Mouse (Mus musculus) liver, adult 2 months (tissue): ENCODE data around the gene Adad1. TPM values are rescaled to one million over a fixed set of nuclear protein-coding genes. Genes with fewer than 3 reads are reported as not detected.

Source experiments
- DNase-seq: peaks from one replicate; pipeline ENCODE4 v3.0.0-alpha.2; 2011; ENCODE audit warnings: low read depth, low spot score; ENCODE audit errors: extremely low read depth
- H3K27ac ChIP-seq: fragments of 200-500 bp; replicated peaks from 2 replicates; pipeline ENCODE4 v1.5.1; 2012; ENCODE audit warnings: low read depth, mild to moderate bottlenecking, control low read depth, inconsistent platforms, low read length; ENCODE audit not compliant: insufficient read depth
- H3K27me3 ChIP-seq: fragments of 200-500 bp; 2 replicates; pipeline ENCODE4 v1.6.1; 2012; ENCODE audit warnings: mild to moderate bottlenecking, moderate library complexity, low read length, inconsistent platforms; ENCODE audit not compliant: control insufficient read depth, insufficient read depth
- H3K36me3 ChIP-seq: fragments of 200-500 bp; 2 replicates; pipeline ENCODE4 v1.6.1; 2012; ENCODE audit warnings: low read length, inconsistent platforms; ENCODE audit not compliant: control insufficient read depth, insufficient read depth
- H3K4me1 ChIP-seq: fragments of 200-500 bp; 2 replicates; pipeline ENCODE4 v1.6.1; 2011; ENCODE audit warnings: low read length; ENCODE audit not compliant: control insufficient read depth, insufficient read depth
- H3K4me3 ChIP-seq: fragments of 200-500 bp; 2 replicates; pipeline ENCODE4 v1.5.1; 2011; ENCODE audit warnings: low read depth, mild to moderate bottlenecking, control low read depth, low read length, moderate library complexity; ENCODE audit not compliant: insufficient read depth
- H3K79me2 ChIP-seq: fragments of 200-500 bp; 2 replicates; pipeline ENCODE4 v1.6.1; 2012; ENCODE audit warnings: inconsistent platforms, mild to moderate bottlenecking, low read length, moderate library complexity; ENCODE audit not compliant: control insufficient read depth, insufficient read depth
- H3K9ac ChIP-seq: fragments of 200-500 bp; 2 replicates; pipeline ENCODE4 v1.6.1; 2012; ENCODE audit warnings: low read depth, mild to moderate bottlenecking, control low read depth, inconsistent platforms, low read length
- CTCF ChIP-seq: fragments of 200-500 bp; IDR thresholded peaks from 2 replicates; pipeline ENCODE4 v1.5.1; 2011; ENCODE audit warnings: low read depth, low read length, control low read depth
- POLR2A ChIP-seq: fragments of 200-500 bp; IDR thresholded peaks from 2 replicates; pipeline ENCODE4 v1.6.1; 2011; ENCODE audit warnings: low read length, control low read depth; ENCODE audit not compliant: insufficient read depth; ENCODE audit errors: extremely low read depth
- WGBS: fragments of 180-500 bp; shearing (Covaris S2); methylation state at CpG from one replicate; pipeline ENCODE4 v1.1.7; 2018; 5-methylcytosine and 5-hydroxymethylcytosine counted together
- polyA plus RNA-seq: library from polyadenylated mRNA; depleted of rRNA; stranded (reverse); fragments of >200 nt; gene quantifications from 2 replicates; pipeline ENCODE4 v1.2.3, GENCODE M21; 2012
- total RNA-seq: library from RNA; depleted of rRNA; stranded (reverse); fragments of >200 nt; gene quantifications from 2 replicates; pipeline ENCODE4 v1.2.3, GENCODE M21; 2014

Adad1 gene
- total and polyA plus RNA-seq, 2 experiments: not detected

GRCm38 (mm10) chr3:37090721-37091120, 27.4 kb downstream of the Adad1 start:
- Histone ChIP-seq H3K4me1 (no peaks in the 10 kb centered on the region), H3K79me2 (no peaks in the 10 kb centered on the region), H3K36me3 (no peaks in the 10 kb centered on the region), H3K4me3 (no peak overlapping the region), H3K9ac (no peak overlapping the region), H3K27me3 (no peaks in the 10 kb centered on the region), H3K27ac (no peak overlapping the region)
- TF ChIP-seq CTCF: no peak
- no peak for TF ChIP-seq POLR2A
- no peak for DNase-seq

- Histone ChIP-seq H3K9ac (no peak within 1 kb of the TSS), H3K4me3 (no peak within 1 kb of the TSS), H3K79me2 (no peaks in the 10 kb centered on the region), H3K4me1 (no peaks in the 10 kb centered on the region), H3K36me3 (no peaks in the 10 kb centered on the region), H3K27ac (no peak within 1 kb of the TSS), H3K27me3 (no peaks in the 10 kb centered on the region)
- DNase-seq: no peak
- no peak for TF ChIP-seq POLR2A
- 87% methylated on average over 4 of the region's 4 CpGs for WGBS
Measured at GRCm38 (mm10) chr3:37125655-37126054, 62.3 kb downstream of the Adad1 start, which contains the start of gene Il2. Il2 (minus strand) TSS chr3:37125959.

GRCm38 (mm10) chr3:37126162-37126561, 62.8 kb downstream of the Adad1 start:
- Histone ChIP-seq H3K27ac (no peak overlapping the region), H3K4me3 (no peak overlapping the region), H3K4me1 (no peaks in the 10 kb centered on the region), H3K36me3 (no peaks in the 10 kb centered on the region), H3K9ac (no peak overlapping the region), H3K79me2 (no peaks in the 10 kb centered on the region), H3K27me3 (no peaks in the 10 kb centered on the region)
- TF ChIP-seq CTCF: no peak
- TF ChIP-seq POLR2A: no peak
- no peak for DNase-seq
- 79% methylated on average over 4 of the region's 4 CpGs for WGBS

GRCm38 (mm10) chr3:37128269-37128668, 64.9 kb downstream of the Adad1 start:
- TF ChIP-seq CTCF: no peak
- no peak for TF ChIP-seq POLR2A
- H3K4me3 ChIP-seq: no peak overlapping the region
- no peak for DNase-seq
- H3K4me1 ChIP-seq: no peaks in the 10 kb centered on the region
- H3K79me2 ChIP-seq: no peaks in the 10 kb centered on the region
- 70% methylated on average over 4 of the region's 4 CpGs for WGBS
- H3K36me3 ChIP-seq: no peaks in the 10 kb centered on the region
- no peaks in the 10 kb centered on the region for H3K27me3 ChIP-seq
- no peak overlapping the region for H3K9ac ChIP-seq
- H3K27ac ChIP-seq: no peak overlapping the region

- H3K27me3 ChIP-seq: no peaks in the 10 kb centered on the region
- TF ChIP-seq CTCF (no peak), POLR2A (no peak)
- H3K36me3 ChIP-seq: no peaks in the 10 kb centered on the region
- WGBS: 77% methylated on average over 2 of the region's 2 CpGs
- no peak for DNase-seq
- H3K4me3 ChIP-seq: no peak overlapping the region
- H3K79me2 ChIP-seq: no peaks in the 10 kb centered on the region
- no peak overlapping the region for H3K27ac ChIP-seq
- H3K4me1 ChIP-seq: no peaks in the 10 kb centered on the region
- H3K9ac ChIP-seq: no peak overlapping the region
Measured at GRCm38 (mm10) chr3:37129063-37129462, 65.7 kb downstream of the Adad1 start.

- WGBS: 23% methylated on average over 4 of the region's 4 CpGs
- TF ChIP-seq CTCF (no peak), POLR2A (no peak)
- peak; percentile 90 for DNase-seq
Measured at GRCm38 (mm10) chr3:37137231-37137630, 73.9 kb downstream of the Adad1 start.

More at GRCm38 (mm10) chr3:37137231-37137630, 73.9 kb downstream of the Adad1 start:
- no peaks in the 10 kb centered on the region for H3K27me3 ChIP-seq
- H3K36me3 ChIP-seq: no peaks in the 10 kb centered on the region
- H3K4me1 ChIP-seq: peaks cover 4% of the 10 kb centered on the region; the same call in 1 of the 2 replicates
- no peak overlapping the region for H3K4me3 ChIP-seq
- no peak overlapping the region for H3K27ac ChIP-seq
- H3K9ac ChIP-seq: no peak overlapping the region
- no peaks in the 10 kb centered on the region for H3K79me2 ChIP-seq
